Mouse (Mus musculus) midbrain, postnatal 0 days (tissue): Measurements from ENCODE around the gene Clpsl2. TPM values are rescaled to one million over a fixed set of nuclear protein-coding genes. Genes with fewer than 3 reads are reported as not detected.

ENCODE experiments used
- ATAC-seq: fragments of 200-750 bp; cut with Nextera tagmentation; 2 replicates; pipeline ENCODE4 v1.8.0; 2017; ENCODE audit warnings: moderate number of reproducible peaks, mild to moderate bottlenecking, moderate TSS enrichment, moderate library complexity; ENCODE audit not compliant: low FRiP score
- DNase-seq: peaks from one replicate; pipeline ENCODE4 v3.0.0-alpha.2; 2015; ENCODE audit warnings: low spot score
- H3K27ac ChIP-seq: fragments of 300-500 bp; sonication (generic); 2 replicates; pipeline ENCODE4 v1.5.1; 2014; ENCODE audit warnings: low read depth, mild to moderate bottlenecking, low read length, mixed read lengths
- H3K27me3 ChIP-seq: fragments of 300-500 bp; sonication (generic); 2 replicates; pipeline ENCODE4 v1.6.1; 2014; ENCODE audit warnings: low read length, control low read depth, mixed read lengths; ENCODE audit not compliant: insufficient read depth
- H3K36me3 ChIP-seq: fragments of 300-500 bp; sonication (generic); 2 replicates; pipeline ENCODE4 v1.6.1; 2014; ENCODE audit warnings: low read length, control low read depth, mixed read lengths; ENCODE audit not compliant: insufficient read depth
- H3K4me1 ChIP-seq: fragments of 300-500 bp; sonication (generic); 2 replicates; pipeline ENCODE4 v1.6.1; 2014; ENCODE audit warnings: mild to moderate bottlenecking, control low read depth, antibody characterized with exemption, low read length, mixed read lengths; ENCODE audit not compliant: insufficient read depth
- H3K4me2 ChIP-seq: fragments of 300-500 bp; sonication (generic); 2 replicates; pipeline ENCODE4 v1.6.1; 2014; ENCODE audit warnings: low read depth, mild to moderate bottlenecking, low read length, mixed read lengths; ENCODE audit not compliant: poor library complexity, severe bottlenecking
- H3K4me3 ChIP-seq: fragments of 300-500 bp; sonication (generic); 2 replicates; pipeline ENCODE4 v1.5.1; 2014; ENCODE audit warnings: low read depth, mild to moderate bottlenecking, low read length, moderate library complexity
- H3K9ac ChIP-seq: fragments of 300-500 bp; sonication (generic); replicated peaks from 2 replicates; pipeline ENCODE4 v1.6.1; 2014; ENCODE audit warnings: mild to moderate bottlenecking, low read length, moderate library complexity, mixed read lengths; ENCODE audit not compliant: poor library complexity, severe bottlenecking
- H3K9me3 ChIP-seq: fragments of 300-500 bp; sonication (generic); 2 replicates; pipeline ENCODE4 v1.6.1; 2016; ENCODE audit warnings: low read length, control low read depth
- CTCF ChIP-seq: IDR thresholded peaks from 2 replicates; pipeline ENCODE4 v1.5.1; 2016; ENCODE audit warnings: antibody characterized with exemption, mild to moderate bottlenecking
- WGBS: fragments of 180-500 bp; shearing (Covaris S2); extraction: QIAGEN DNeasy Blood & Tissue Kit; methylation state at CpG from one replicate; pipeline ENCODE4 v1.1.7; 2014; 5-methylcytosine and 5-hydroxymethylcytosine counted together
- polyA plus RNA-seq: library from polyadenylated mRNA; unstranded; fragments of >200 nt; fragmentation: Nextera tagmentation; extraction: Ambion mirVana; gene quantifications from 2 replicates; pipeline ENCODE4 v1.2.1, GENCODE M21; 2015
- total RNA-seq: library from RNA; depleted of rRNA; stranded (reverse); fragments of >200 nt; gene quantifications from 2 replicates; pipeline ENCODE4 v1.2.3, GENCODE M21; 2014

The Clpsl2 gene
- total and polyA plus RNA-seq, 2 experiments from 2014 or later, result not detected

GRCm38 (mm10) chr17:28528043-28528351, 21.2 kb upstream of the Clpsl2 start:
- no peaks in the 10 kb centered on the region for H3K27me3 ChIP-seq
- no peak overlapping the region for H3K9ac ChIP-seq
- H3K36me3 ChIP-seq, result no peaks in the 10 kb centered on the region
- ATAC-seq, result no peak
- TF ChIP-seq CTCF, result peak; percentile 98
- no peaks in the 10 kb centered on the region; the same call in 1 of the 2 replicates for H3K4me1 ChIP-seq
- H3K9me3 ChIP-seq, result no peaks in the 10 kb centered on the region
- 4% methylated on average over 6 of the region's 6 CpGs for WGBS
- peak; percentile 85 for DNase-seq
- H3K4me3 ChIP-seq, result no peak overlapping the region
- H3K27ac ChIP-seq, result no peak overlapping the region
- H3K4me2 ChIP-seq, result peak overlapping the region; percentile 9; the same call in 1 of the 2 replicates

DNA sequence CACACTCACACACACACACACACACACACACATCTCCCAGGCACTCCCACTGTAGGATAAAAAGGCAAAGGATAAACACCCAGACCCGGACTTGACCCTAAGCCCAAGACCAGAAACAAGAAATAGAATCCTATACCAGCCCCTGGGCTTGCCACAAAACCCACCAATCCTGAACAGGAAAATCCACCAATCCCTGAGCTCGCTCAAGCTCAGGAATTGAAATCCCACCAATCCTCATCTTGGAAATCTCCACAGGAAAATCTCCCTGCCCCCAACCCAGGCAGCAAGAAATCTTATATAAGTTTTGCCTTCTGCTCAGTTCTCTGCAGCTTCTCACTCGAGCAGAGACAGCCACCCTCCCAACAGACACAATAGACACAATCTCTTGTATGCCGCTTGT, 20.1 kb upstream of the Clpsl2 start:
- WGBS, result 72% methylated on average over 4 of the region's 4 CpGs
- no peaks in the 10 kb centered on the region for H3K27me3 ChIP-seq
- H3K4me2 ChIP-seq, result no peak overlapping the region
- ATAC-seq (no peak), DNase-seq (no peak)
- no peak overlapping the region for H3K9ac ChIP-seq
- H3K9me3 ChIP-seq, result no peaks in the 10 kb centered on the region
- TF ChIP-seq CTCF, result no peak
- H3K4me3 ChIP-seq, result no peak overlapping the region
- H3K36me3 ChIP-seq, result no peaks in the 10 kb centered on the region
- H3K4me1 ChIP-seq, result no peaks in the 10 kb centered on the region; the same call in 1 of the 2 replicates
- H3K27ac ChIP-seq, result no peak overlapping the region

- no peak within 1 kb of the TSS for H3K27ac ChIP-seq
- H3K9me3 ChIP-seq, result no peaks in the 10 kb centered on the region
- TF ChIP-seq CTCF, result no peak
- no peaks in the 10 kb centered on the region; the same call in 1 of the 2 replicates for H3K4me1 ChIP-seq
- H3K27me3 ChIP-seq, result no peaks in the 10 kb centered on the region
- no peak for DNase-seq
- no peak within 1 kb of the TSS for H3K4me3 ChIP-seq
- no peaks in the 10 kb centered on the region for H3K36me3 ChIP-seq
- ATAC-seq, result no peak
- 94% methylated on average over 6 of the region's 6 CpGs for WGBS
- H3K9ac ChIP-seq, result no peak within 1 kb of the TSS
- H3K4me2 ChIP-seq, result no peak within 1 kb of the TSS
These were observed 18.7 kb upstream of the Clpsl2 start, which contains the start of gene Armc12 for GRCm38 (mm10) chr17:28530506-28530905. Armc12 (plus strand) TSS chr17:28530806.

DNA sequence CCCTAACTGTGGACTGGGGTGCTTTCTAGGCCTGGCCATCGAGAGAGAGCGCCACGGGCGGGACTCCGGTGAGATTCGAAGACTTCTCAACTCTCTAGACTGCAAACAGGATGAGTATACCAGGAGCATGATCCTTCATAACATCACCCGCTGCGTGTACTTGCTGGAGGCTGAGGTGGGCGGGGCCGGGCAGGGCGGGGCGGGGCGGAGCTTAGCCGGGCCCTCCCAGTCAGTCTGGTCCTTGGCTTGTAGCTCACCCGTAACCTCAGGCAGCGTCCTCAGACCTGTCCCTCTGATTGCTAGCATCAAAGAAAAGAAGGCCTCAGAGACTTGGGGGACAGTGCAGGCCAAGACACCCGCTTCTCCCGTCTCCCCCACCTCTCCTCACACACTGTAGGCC, 17.3 kb upstream of the Clpsl2 start:
- TF ChIP-seq CTCF, result no peak
- no peak overlapping the region for H3K4me2 ChIP-seq
- H3K27ac ChIP-seq, result no peak overlapping the region
- WGBS, result 17% methylated on average over 18 of the region's 18 CpGs
- H3K27me3 ChIP-seq, result no peaks in the 10 kb centered on the region; the same call in 1 of the 2 replicates
- ATAC-seq (no peak), DNase-seq (no peak)
- H3K9ac ChIP-seq, result no peak overlapping the region
- no peaks in the 10 kb centered on the region for H3K9me3 ChIP-seq
- H3K36me3 ChIP-seq, result no peaks in the 10 kb centered on the region
- H3K4me3 ChIP-seq, result no peak overlapping the region
- H3K4me1 ChIP-seq, result no peaks in the 10 kb centered on the region; the same call in 1 of the 2 replicates

DNA sequence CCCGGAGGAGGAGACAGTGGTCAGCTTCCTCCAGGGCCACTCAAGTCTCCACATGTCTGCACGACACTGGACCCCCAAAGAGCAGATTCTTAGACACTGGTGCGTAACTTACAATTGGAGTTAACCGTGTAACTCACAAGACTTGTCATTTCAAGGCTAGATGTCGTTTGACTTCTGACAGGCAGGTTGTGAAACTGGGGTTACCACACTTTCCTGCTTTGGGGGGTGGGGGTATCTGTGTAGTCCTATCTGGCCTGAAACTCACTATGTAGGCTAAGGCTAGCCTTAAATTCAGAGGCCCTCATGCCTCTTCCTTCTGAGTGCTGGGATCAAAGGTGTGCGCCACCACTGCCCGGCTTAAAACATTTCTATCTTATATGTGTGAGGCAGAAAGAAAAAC, 16.7 kb upstream of the Clpsl2 start:
- 88% methylated on average over 7 of the region's 7 CpGs for WGBS
- no peak overlapping the region for H3K4me3 ChIP-seq
- TF ChIP-seq CTCF, result no peak
- H3K9me3 ChIP-seq, result no peaks in the 10 kb centered on the region
- H3K27ac ChIP-seq, result no peak overlapping the region
- DNase-seq, result no peak
- no peaks in the 10 kb centered on the region; the same call in 1 of the 2 replicates for H3K27me3 ChIP-seq
- H3K4me1 ChIP-seq, result no peaks in the 10 kb centered on the region; the same call in 1 of the 2 replicates
- no peak overlapping the region for H3K4me2 ChIP-seq
- no peak overlapping the region for H3K9ac ChIP-seq
- no peaks in the 10 kb centered on the region for H3K36me3 ChIP-seq
- ATAC-seq, result no peak

DNA sequence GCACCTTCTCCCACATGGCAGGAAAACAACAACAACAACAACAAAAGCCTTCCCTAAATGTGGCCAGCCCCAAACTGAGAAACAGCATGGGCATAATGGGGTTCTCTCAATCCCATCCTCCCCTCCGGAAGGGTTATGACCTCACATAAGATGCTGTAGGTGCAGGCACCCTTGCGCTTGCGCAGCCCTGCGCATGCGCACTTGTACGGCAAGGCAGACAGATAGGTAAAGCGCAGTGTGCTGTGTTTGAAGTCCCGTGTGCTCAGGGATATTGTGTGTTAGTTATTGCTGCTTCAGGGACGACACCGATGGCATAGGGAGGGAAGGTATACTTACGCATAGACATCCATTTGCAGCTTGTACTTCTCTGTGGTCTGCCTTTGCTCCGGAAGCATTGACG, 15.9 kb upstream of the Clpsl2 start:
- Histone ChIP-seq H3K27ac (no peak overlapping the region), H3K4me3 (no peak overlapping the region), H3K4me1 (no peaks in the 10 kb centered on the region), H3K36me3 (no peaks in the 10 kb centered on the region), H3K4me2 (no peak overlapping the region), H3K9ac (no peak overlapping the region), H3K27me3 (no peaks in the 10 kb centered on the region; the same call in 1 of the 2 replicates), H3K9me3 (0 out of 2 replicates have a peak, but pooled peaks cover 1% of the 10 kb centered on the region)
- WGBS, result 90% methylated on average over 13 of the region's 13 CpGs
- TF ChIP-seq CTCF, result no peak
- ATAC-seq (no peak), DNase-seq (no peak)
